20 mouse cellular contexts compared by ENCODE assay signal in genomic region chr13:45875686-45876367, GRCm38 (mm10).
DNase-seq lines count a peak whose midpoint lies in the region; ATAC-seq and TF ChIP-seq lines count a peak whose summit lies in the region.
"Had no signal": no experiment of that assay in that cellular context is flagged by ENCODE, and none has a peak within 500 bp of the region (broad histone marks: within the 10 kb centered on the region; RNA-seq: fewer than 3 reads in every experiment).

No protein-coding gene starts in this region.

- 0 out of 2 replicates have a peak, but pooled peaks have one; percentile 24 for ATAC-seq in forebrain, embryonic 13.5 days
- no peak for ATAC-seq in forebrain, embryonic 15.5 days (replicated peaks)
- ATAC-seq: liver, postnatal 0 days; midbrain, embryonic 13.5 days had no signal

- no peak overlapping the region for H3K4me3 ChIP-seq in forebrain, embryonic 13.5 days
- H3K4me3 ChIP-seq in forebrain, embryonic 15.5 days, result no peak overlapping the region
- H3K4me3 ChIP-seq: embryonic facial prominence, embryonic 12.5 days; left cerebral cortex, adult 2 months; limb, embryonic 10.5 days; midbrain, embryonic 13.5 days; neural tube, embryonic 12.5 days had no signal

- no peaks in the 10 kb centered on the region for H3K9me3 ChIP-seq in forebrain, embryonic 13.5 days (replicated peaks)
- no peaks in the 10 kb centered on the region for H3K9me3 ChIP-seq in forebrain, embryonic 15.5 days
- H3K9me3 ChIP-seq: embryonic facial prominence, embryonic 12.5 days; limb, embryonic 10.5 days; midbrain, embryonic 13.5 days; neural tube, embryonic 12.5 days had no signal

- H3K4me1 ChIP-seq in forebrain, embryonic 13.5 days, result peaks cover 13% of the 10 kb centered on the region
- peaks cover 6% of the 10 kb centered on the region for H3K4me1 ChIP-seq in forebrain, embryonic 15.5 days
- H3K4me1 ChIP-seq: neural tube, embryonic 12.5 days had no signal

- TF ChIP-seq CTCF in brain, embryonic 14.5 days (IDR thresholded peaks at IDR 0.05; ENCODE audit: borderline replicate concordance, extremely low read depth, insufficient read depth, insufficient read length), result no peak

- no peaks in the 10 kb centered on the region for H3K36me3 ChIP-seq in forebrain, embryonic 13.5 days (ENCODE audit: poor library complexity, severe bottlenecking)
- no peaks in the 10 kb centered on the region for H3K36me3 ChIP-seq in forebrain, embryonic 15.5 days
- H3K36me3 ChIP-seq: embryonic facial prominence, embryonic 12.5 days; limb, embryonic 10.5 days; midbrain, embryonic 13.5 days; neural tube, embryonic 12.5 days had no signal

- DNase-seq in right cerebral cortex, adult 18-20 months, result peak; percentile 68
- DNase-seq in right cerebral cortex, postnatal 10 days (ENCODE audit: low spot score in 2 of 2), result no peak
- peak; percentile 54 for DNase-seq in brain, embryonic 14.5 days (ENCODE audit: low read depth)
- DNase-seq in thymus, postnatal 10 days (ENCODE audit: low spot score in 2 of 2), result peak; percentile 27 to 43
- no peak for DNase-seq in embryo, embryonic 10 days (ENCODE audit: low spot score)
- no peak for DNase-seq in Muller cell, postnatal 12 days (ENCODE audit: inconsistent ontology term)
- DNase-seq: adrenal gland, adult 2 months; cerebellum, adult 9-11 months; heart, adult 18-20 months; kidney, adult 9 months; kidney, postnatal 25 days; liver, postnatal 0 days; lung, postnatal 10 days had no signal

- 64% methylated on average over 6 of the region's 6 CpGs for WGBS in forebrain, embryonic 13.5 days
- 64% methylated on average over 6 of the region's 6 CpGs for WGBS in forebrain, embryonic 15.5 days

- H3K27me3 ChIP-seq in forebrain, embryonic 13.5 days, result no peaks in the 10 kb centered on the region
- H3K27me3 ChIP-seq in forebrain, embryonic 15.5 days, result no peaks in the 10 kb centered on the region
- H3K27me3 ChIP-seq: embryonic facial prominence, embryonic 12.5 days; neural tube, embryonic 12.5 days had no signal

- H3K9ac ChIP-seq in forebrain, embryonic 13.5 days, result no peak overlapping the region
- H3K9ac ChIP-seq in forebrain, embryonic 15.5 days (replicated peaks), result no peak overlapping the region
- H3K9ac ChIP-seq: embryonic facial prominence, embryonic 12.5 days; liver, postnatal 0 days; midbrain, embryonic 13.5 days; neural tube, embryonic 12.5 days had no signal

- H3K27ac ChIP-seq in forebrain, embryonic 13.5 days, result no peak overlapping the region
- no peak overlapping the region for H3K27ac ChIP-seq in forebrain, embryonic 15.5 days (replicated peaks)
- H3K27ac ChIP-seq: embryonic facial prominence, embryonic 12.5 days; left cerebral cortex, adult 2 months; limb, embryonic 10.5 days; midbrain, embryonic 13.5 days; neural tube, embryonic 12.5 days had no signal

- H3K4me2 ChIP-seq in forebrain, embryonic 13.5 days, result no peak overlapping the region
- no peak overlapping the region for H3K4me2 ChIP-seq in forebrain, embryonic 15.5 days (replicated peaks)
- H3K4me2 ChIP-seq: embryonic facial prominence, embryonic 12.5 days; midbrain, embryonic 13.5 days; neural tube, embryonic 12.5 days had no signal

- no peak for TF ChIP-seq POLR2A in brain, embryonic 14.5 days (IDR thresholded peaks at IDR 0.05; ENCODE audit: borderline replicate concordance, extremely low read depth, insufficient read depth, insufficient read length, poor library complexity, severe bottlenecking)

Comparison
In these comparisons a context has a peak if more than half of its experiments do, and no peak if none do; other contexts are left out.
1. DNase-seq: peak in right cerebral cortex, adult 18-20 months (single experiment), brain, embryonic 14.5 days (single experiment) and thymus, postnatal 10 days (2 of 2); none in right cerebral cortex, postnatal 10 days (0 of 2), embryo, embryonic 10 days (single experiment) and Muller cell, postnatal 12 days (single experiment).